Mouse (Mus musculus): Measurements from ENCODE around the gene Actn3. TPM values are rescaled to one million over a fixed set of nuclear protein-coding genes. Genes with fewer than 3 reads are reported as not detected.

Gene Actn3
- polyA plus RNA-seq (2016; fragmentation: Nextera tagmentation; extraction: Ambion mirVana): 3.3 TPM in 2 replicates

GRCm38 (mm10) chr19:4877785-4878184, at the start of gene Actn3:
Actn3 (minus strand) TSS chr19:4877909.
- Histone ChIP-seq H3K4me2 (replicated peaks) (peak within 1 kb of the TSS; percentile 63), H3K9ac (peak within 1 kb of the TSS; percentile 69), H3K27me3 (replicated peaks) (no peaks in the 10 kb centered on the region), H3K4me1 (peaks cover 21% of the 10 kb centered on the region), H3K27ac (no peak within 1 kb of the TSS), H3K4me3 (peak within 1 kb of the TSS; percentile 68), H3K36me3 (no peaks in the 10 kb centered on the region), H3K9me3 (no peaks in the 10 kb centered on the region)
- no peak for ATAC-seq (ENCODE audit: low FRiP score, low read depth)
- 5% methylated on average over 17 of the region's 17 CpGs for WGBS

GRCm38 (mm10) chr19:4925121-4925860, 47.6 kb upstream of the Actn3 start:
- Histone ChIP-seq H3K4me3 (no peak overlapping the region), H3K9me3 (no peaks in the 10 kb centered on the region), H3K4me2 (replicated peaks) (no peak overlapping the region), H3K9ac (no peak overlapping the region), H3K27me3 (replicated peaks) (no peaks in the 10 kb centered on the region), H3K4me1 (peaks cover 12% of the 10 kb centered on the region), H3K27ac (no peak overlapping the region), H3K36me3 (peaks cover 57% of the 10 kb centered on the region)
- no peak for ATAC-seq (ENCODE audit: low FRiP score, low read depth)
- WGBS: 96% methylated on average over 11 of the region's 11 CpGs

- H3K4me3 ChIP-seq: no peak overlapping the region
- no peaks in the 10 kb centered on the region for H3K27me3 ChIP-seq (replicated peaks)
- H3K9ac ChIP-seq: no peak overlapping the region
- H3K27ac ChIP-seq: no peak overlapping the region
- H3K9me3 ChIP-seq: no peaks in the 10 kb centered on the region
- H3K4me2 ChIP-seq (replicated peaks): no peak overlapping the region
- H3K4me1 ChIP-seq: no peaks in the 10 kb centered on the region
- no peak for ATAC-seq (ENCODE audit: low FRiP score, low read depth)
- WGBS: 88% methylated on average over 6 of the region's 6 CpGs
- peaks cover 96% of the 10 kb centered on the region for H3K36me3 ChIP-seq
Measured at GRCm38 (mm10) chr19:4919652-4920051, 41.9 kb upstream of the Actn3 start.

GRCm38 (mm10) chr19:4916827-4917226, 39.1 kb upstream of the Actn3 start:
- no peak overlapping the region for H3K27ac ChIP-seq
- no peak overlapping the region for H3K9ac ChIP-seq
- no peak for ATAC-seq (ENCODE audit: low FRiP score, low read depth)
- 94% methylated on average over 10 of the region's 10 CpGs for WGBS
- no peak overlapping the region for H3K4me3 ChIP-seq
- no peaks in the 10 kb centered on the region for H3K9me3 ChIP-seq
- peaks cover 96% of the 10 kb centered on the region for H3K36me3 ChIP-seq
- H3K4me1 ChIP-seq: no peaks in the 10 kb centered on the region
- no peaks in the 10 kb centered on the region for H3K27me3 ChIP-seq (replicated peaks)
- H3K4me2 ChIP-seq (replicated peaks): no peak overlapping the region

- H3K4me2 ChIP-seq (replicated peaks): no peak overlapping the region
- no peaks in the 10 kb centered on the region for H3K27me3 ChIP-seq (replicated peaks)
- H3K9ac ChIP-seq: no peak overlapping the region
- ATAC-seq (ENCODE audit: low FRiP score, low read depth): no peak
- peaks cover 93% of the 10 kb centered on the region for H3K36me3 ChIP-seq
- no peak overlapping the region for H3K4me3 ChIP-seq
- no peak overlapping the region for H3K27ac ChIP-seq
- no peaks in the 10 kb centered on the region for H3K9me3 ChIP-seq
- no peaks in the 10 kb centered on the region for H3K4me1 ChIP-seq
- 94% methylated on average over 15 of the region's 15 CpGs for WGBS
Measured at GRCm38 (mm10) chr19:4915924-4916603, 38.4 kb upstream of the Actn3 start.

GRCm38 (mm10) chr19:4909376-4909775, 31.7 kb upstream of the Actn3 start:
- WGBS: 93% methylated on average over 7 of the region's 7 CpGs
- H3K9ac ChIP-seq: no peak overlapping the region
- no peaks in the 10 kb centered on the region for H3K9me3 ChIP-seq
- H3K27ac ChIP-seq: no peak overlapping the region
- no peak overlapping the region for H3K4me3 ChIP-seq
- peaks cover 60% of the 10 kb centered on the region for H3K36me3 ChIP-seq
- H3K27me3 ChIP-seq (replicated peaks): no peaks in the 10 kb centered on the region
- no peak overlapping the region for H3K4me2 ChIP-seq (replicated peaks)
- peaks cover 5% of the 10 kb centered on the region for H3K4me1 ChIP-seq
- ATAC-seq (ENCODE audit: low FRiP score, low read depth): no peak

GRCm38 (mm10) chr19:4908107-4908506, 30.4 kb upstream of the Actn3 start:
- Histone ChIP-seq H3K9ac (no peak overlapping the region), H3K9me3 (no peaks in the 10 kb centered on the region), H3K27ac (no peak overlapping the region), H3K36me3 (peaks cover 54% of the 10 kb centered on the region), H3K27me3 (replicated peaks) (no peaks in the 10 kb centered on the region), H3K4me2 (replicated peaks) (no peak overlapping the region), H3K4me1 (peaks cover 5% of the 10 kb centered on the region), H3K4me3 (no peak overlapping the region)
- WGBS: 84% methylated on average over 4 of the region's 4 CpGs
- no peak for ATAC-seq (ENCODE audit: low FRiP score, low read depth)

GRCm38 (mm10) chr19:4905979-4906794, 28.5 kb upstream of the Actn3 start, which contains the start of gene Bbs1:
Bbs1 (minus strand) TSS chr19:4906628.
- WGBS: 9% methylated on average over 31 of the region's 31 CpGs
- H3K4me1 ChIP-seq: peaks cover 5% of the 10 kb centered on the region
- H3K36me3 ChIP-seq: peaks cover 49% of the 10 kb centered on the region
- peak within 1 kb of the TSS; percentile 48 for H3K9ac ChIP-seq
- H3K4me3 ChIP-seq: peak within 1 kb of the TSS; percentile 58
- no peak within 1 kb of the TSS for H3K27ac ChIP-seq
- H3K9me3 ChIP-seq: no peaks in the 10 kb centered on the region
- H3K4me2 ChIP-seq (replicated peaks): peak within 1 kb of the TSS; percentile 73
- H3K27me3 ChIP-seq (replicated peaks): no peaks in the 10 kb centered on the region
- ATAC-seq (ENCODE audit: low FRiP score, low read depth): peak; percentile 58; the same call in 1 of the 2 replicates

GRCm38 (mm10) chr19:4899888-4900287, 22.2 kb upstream of the Actn3 start:
- no peaks in the 10 kb centered on the region for H3K4me1 ChIP-seq
- H3K27ac ChIP-seq: no peak overlapping the region
- no peak overlapping the region for H3K4me3 ChIP-seq
- H3K9ac ChIP-seq: no peak overlapping the region
- H3K4me2 ChIP-seq (replicated peaks): no peak overlapping the region
- H3K27me3 ChIP-seq (replicated peaks): no peaks in the 10 kb centered on the region
- ATAC-seq (ENCODE audit: low FRiP score, low read depth): no peak
- peaks cover 52% of the 10 kb centered on the region for H3K36me3 ChIP-seq
- 78% methylated on average over 3 of the region's 3 CpGs for WGBS
- no peaks in the 10 kb centered on the region for H3K9me3 ChIP-seq

GRCm38 (mm10) chr19:4898972-4899371, 21.3 kb upstream of the Actn3 start:
- 79% methylated on average over 9 of the region's 9 CpGs for WGBS
- Histone ChIP-seq H3K4me3 (no peak overlapping the region), H3K9me3 (no peaks in the 10 kb centered on the region), H3K9ac (no peak overlapping the region), H3K4me2 (replicated peaks) (no peak overlapping the region), H3K4me1 (no peaks in the 10 kb centered on the region), H3K27ac (no peak overlapping the region), H3K36me3 (peaks cover 52% of the 10 kb centered on the region), H3K27me3 (replicated peaks) (no peaks in the 10 kb centered on the region)
- no peak for ATAC-seq (ENCODE audit: low FRiP score, low read depth)

- ATAC-seq (ENCODE audit: low FRiP score, low read depth): no peak
- 51% methylated on average over 21 of the region's 21 CpGs for WGBS
- Histone ChIP-seq H3K4me2 (replicated peaks) (no peak overlapping the region), H3K9me3 (no peaks in the 10 kb centered on the region), H3K27ac (no peak overlapping the region), H3K36me3 (peaks cover 49% of the 10 kb centered on the region), H3K27me3 (replicated peaks) (no peaks in the 10 kb centered on the region), H3K4me1 (no peaks in the 10 kb centered on the region), H3K9ac (no peak overlapping the region), H3K4me3 (no peak overlapping the region)
Measured at GRCm38 (mm10) chr19:4896780-4897520, 19.2 kb upstream of the Actn3 start.
